Mouse (Mus musculus): Measurements from ENCODE around the gene Rasip1. TPM values are rescaled to one million over a fixed set of nuclear protein-coding genes. Genes with fewer than 3 reads are reported as not detected.

Gene Rasip1
- polyA plus RNA-seq (2015; fragmentation: Nextera tagmentation; extraction: Ambion mirVana) = 3.9 and 4.1 TPM in 2 replicates

GRCm38 (mm10) chr7:45627261-45627660 lies at the start of gene Rasip1:
Gene Rasip1 (plus strand): TSS chr7:45627488.

GRCm38 (mm10) chr7:45617042-45617695 lies 10.1 kb upstream of the Rasip1 start, which contains the start of gene Fut1:
Gene Fut1 (plus strand): TSS chr7:45617289.

GRCm38 (mm10) chr7:45621443-45621842 lies 5.8 kb upstream of the Rasip1 start, which contains the start of gene Izumo1:
Gene Izumo1 (plus strand): TSS chr7:45621811.

GRCm38 (mm10) chr7:45639561-45640027 lies 12.3 kb downstream of the Rasip1 start, which contains the start of gene Mamstr:
Gene Mamstr (plus strand): TSS chr7:45639977.

GRCm38 (mm10) chr7:45666161-45666560 lies 38.9 kb downstream of the Rasip1 start, which contains the start of gene Fut2:
Gene Fut2 (minus strand): TSS chr7:45666394.

GRCm38 (mm10) chr7:45683396-45684050 lies 56.2 kb downstream of the Rasip1 start, which contains the start of gene Ntn5:
Gene Ntn5 (plus strand): TSS chr7:45684022.

Other genes with a start within 250 kb of the Rasip1 start
- gene Snrnp70, start 231.7 kb upstream of the Rasip1 start, polyA plus RNA-seq (2015; fragmentation: Nextera tagmentation; extraction: Ambion mirVana) = 81.3 and 94.3 TPM in 2 replicates
- gene Kcna7, start 221.8 kb upstream of the Rasip1 start, polyA plus RNA-seq (2015; fragmentation: Nextera tagmentation; extraction: Ambion mirVana) = 0.28 TPM in 1 of 2 replicates, not detected in the other
- gene Ntf5, start 213.8 kb upstream of the Rasip1 start, polyA plus RNA-seq (2015; fragmentation: Nextera tagmentation; extraction: Ambion mirVana) = 3.9 and 4.3 TPM in 2 replicates
- not detected in 2 replicates for gene Lhb, start 206.7 kb upstream of the Rasip1 start, polyA plus RNA-seq (2015; fragmentation: Nextera tagmentation; extraction: Ambion mirVana)
- gene Gys1, start 192.6 kb upstream of the Rasip1 start, polyA plus RNA-seq (2015; fragmentation: Nextera tagmentation; extraction: Ambion mirVana) = 58.4 and 71.6 TPM in 2 replicates
- 42.6 and 47.1 TPM in 2 replicates for gene Ruvbl2, start 189.4 kb upstream of the Rasip1 start, polyA plus RNA-seq (2015; fragmentation: Nextera tagmentation; extraction: Ambion mirVana)
- 3,306 and 5,466 TPM in 2 replicates for gene Ftl1, start 167.6 kb upstream of the Rasip1 start, polyA plus RNA-seq (2015; fragmentation: Nextera tagmentation; extraction: Ambion mirVana)
- gene Bax, start 160.6 kb upstream of the Rasip1 start, polyA plus RNA-seq (2015; fragmentation: Nextera tagmentation; extraction: Ambion mirVana) = 169 and 185 TPM in 2 replicates
- 0.48 and 0.69 TPM in 2 replicates for gene Tulp2, start 145.6 kb upstream of the Rasip1 start, polyA plus RNA-seq (2015; fragmentation: Nextera tagmentation; extraction: Ambion mirVana)
- gene Gm45808, start 140.7 kb upstream of the Rasip1 start, polyA plus RNA-seq (2015; fragmentation: Nextera tagmentation; extraction: Ambion mirVana) = not detected in 2 replicates
- gene Dhdh, start 138.7 kb upstream of the Rasip1 start, polyA plus RNA-seq (2015; fragmentation: Nextera tagmentation; extraction: Ambion mirVana) = 2.6 and 3.0 TPM in 2 replicates
- 170 and 174 TPM in 2 replicates for gene Nucb1, start 117.1 kb upstream of the Rasip1 start, polyA plus RNA-seq (2015; fragmentation: Nextera tagmentation; extraction: Ambion mirVana)
- gene Ppp1r15a, start 101.2 kb upstream of the Rasip1 start, polyA plus RNA-seq (2015; fragmentation: Nextera tagmentation; extraction: Ambion mirVana) = 18.5 and 26.0 TPM in 2 replicates
- gene Plekha4, start 101.2 kb upstream of the Rasip1 start, polyA plus RNA-seq (2015; fragmentation: Nextera tagmentation; extraction: Ambion mirVana) = 2.5 and 2.8 TPM in 2 replicates
- gene Hsd17b14, start 72.6 kb upstream of the Rasip1 start, polyA plus RNA-seq (2015; fragmentation: Nextera tagmentation; extraction: Ambion mirVana) = 15.2 and 15.7 TPM in 2 replicates
- gene Bcat2, start 57.3 kb upstream of the Rasip1 start, polyA plus RNA-seq (2015; fragmentation: Nextera tagmentation; extraction: Ambion mirVana) = 28.3 TPM in 2 replicates
- gene Fgf21, start 12.0 kb upstream of the Rasip1 start, polyA plus RNA-seq (2015; fragmentation: Nextera tagmentation; extraction: Ambion mirVana) = 0.17 and 0.23 TPM in 2 replicates
- not detected in 2 replicates for gene Fut1, start 10.2 kb upstream of the Rasip1 start, polyA plus RNA-seq (2015; fragmentation: Nextera tagmentation; extraction: Ambion mirVana)
- gene Izumo1, start 5.7 kb upstream of the Rasip1 start, polyA plus RNA-seq (2015; fragmentation: Nextera tagmentation; extraction: Ambion mirVana) = 0.17 TPM in 1 of 2 replicates, not detected in the other
- gene Mamstr, start 12.5 kb downstream of the Rasip1 start, polyA plus RNA-seq (2015; fragmentation: Nextera tagmentation; extraction: Ambion mirVana) = 4.6 and 5.5 TPM in 2 replicates
- 2.7 and 2.9 TPM in 2 replicates for gene Fut2, start 38.9 kb downstream of the Rasip1 start, polyA plus RNA-seq (2015; fragmentation: Nextera tagmentation; extraction: Ambion mirVana)
- gene Ntn5, start 56.5 kb downstream of the Rasip1 start, polyA plus RNA-seq (2015; fragmentation: Nextera tagmentation; extraction: Ambion mirVana) = not detected in 2 replicates
- 0.10 TPM in 1 of 2 replicates, not detected in the other for gene Sec1, start 66.9 kb downstream of the Rasip1 start, polyA plus RNA-seq (2015; fragmentation: Nextera tagmentation; extraction: Ambion mirVana)
- gene Car11, start 72.4 kb downstream of the Rasip1 start, polyA plus RNA-seq (2015; fragmentation: Nextera tagmentation; extraction: Ambion mirVana) = 3.4 and 4.0 TPM in 2 replicates
- 4.3 and 5.1 TPM in 2 replicates for gene Dbp, start 77.6 kb downstream of the Rasip1 start, polyA plus RNA-seq (2015; fragmentation: Nextera tagmentation; extraction: Ambion mirVana)
- gene Rpl18, start 88.0 kb downstream of the Rasip1 start, polyA plus RNA-seq (2015; fragmentation: Nextera tagmentation; extraction: Ambion mirVana) = 683 and 783 TPM in 2 replicates
- gene Sphk2, start 90.5 kb downstream of the Rasip1 start, polyA plus RNA-seq (2015; fragmentation: Nextera tagmentation; extraction: Ambion mirVana) = 15.2 and 16.7 TPM in 2 replicates
- 0.64 and 0.82 TPM in 2 replicates for gene Fam83e, start 93.7 kb downstream of the Rasip1 start, polyA plus RNA-seq (2015; fragmentation: Nextera tagmentation; extraction: Ambion mirVana)
- not detected in 2 replicates for gene Spaca4, start 98.3 kb downstream of the Rasip1 start, polyA plus RNA-seq (2015; fragmentation: Nextera tagmentation; extraction: Ambion mirVana)
- gene Lmtk3, start 156.2 kb downstream of the Rasip1 start, polyA plus RNA-seq (2015; fragmentation: Nextera tagmentation; extraction: Ambion mirVana) = 0.10 and 0.21 TPM in 2 replicates
- 0.40 and 0.69 TPM in 2 replicates for gene Sult2b1, start 157.2 kb downstream of the Rasip1 start, polyA plus RNA-seq (2015; fragmentation: Nextera tagmentation; extraction: Ambion mirVana)
- gene Cyth2, start 187.1 kb downstream of the Rasip1 start, polyA plus RNA-seq (2015; fragmentation: Nextera tagmentation; extraction: Ambion mirVana) = 49.2 and 49.5 TPM in 2 replicates
- gene Kcnj14, start 197.3 kb downstream of the Rasip1 start, polyA plus RNA-seq (2015; fragmentation: Nextera tagmentation; extraction: Ambion mirVana) = 0.16 and 0.28 TPM in 2 replicates
- gene Grwd1, start 203.5 kb downstream of the Rasip1 start, polyA plus RNA-seq (2015; fragmentation: Nextera tagmentation; extraction: Ambion mirVana) = 27.8 and 30.1 TPM in 2 replicates
- gene Kdelr1, start 245.3 kb downstream of the Rasip1 start, polyA plus RNA-seq (2015; fragmentation: Nextera tagmentation; extraction: Ambion mirVana) = 59.9 and 61.7 TPM in 2 replicates

Data from urinary bladder, postnatal 0 days (tissue).